Comparison of ENCODE assay signal across 33 mouse cellular contexts in the genomic region with DNA sequence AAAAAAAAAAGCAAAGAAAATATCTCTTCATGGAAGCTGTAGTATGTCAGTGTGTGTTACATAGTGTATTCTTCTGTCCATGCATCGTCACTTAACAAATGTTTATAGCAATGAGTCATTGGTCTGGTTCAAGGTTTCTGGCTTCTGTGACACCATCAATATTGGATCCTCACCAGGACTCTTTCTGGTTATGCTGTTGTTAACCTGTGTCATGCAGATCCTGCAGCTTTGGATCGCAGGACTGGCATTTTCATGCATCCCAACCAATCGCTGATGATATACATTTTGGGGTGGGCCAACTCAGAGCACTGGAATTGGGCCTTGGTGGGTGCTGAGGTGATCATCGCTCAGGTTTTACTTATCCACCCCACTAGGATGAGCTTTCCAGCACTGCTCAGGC. TPM values are rescaled to one million over a fixed set of nuclear protein-coding genes. Genes with fewer than 3 reads are reported as not detected.
"Had no signal": no experiment of that assay in that cellular context is flagged by ENCODE, and none has a peak within 500 bp of the region (broad histone marks: within the 10 kb centered on the region; RNA-seq: fewer than 3 reads in every experiment).

No protein-coding gene starts in this region.

- H3K27ac ChIP-seq: gastrocnemius, adult 2 months; heart, embryonic 10.5 days; hindbrain, embryonic 10.5 days; hindbrain, embryonic 12.5 days; hindbrain, embryonic 14.5 days; intestine, embryonic 15.5 days; left cerebral cortex, adult 2 months; limb, embryonic 10.5 days; limb, embryonic 12.5 days; liver, embryonic 13.5 days; liver, embryonic 15.5 days had no signal

- H3K4me3 ChIP-seq: gastrocnemius, adult 2 months; heart, embryonic 10.5 days; heart, embryonic 12.5 days; hindbrain, embryonic 10.5 days; hindbrain, embryonic 12.5 days; intestine, embryonic 15.5 days; left cerebral cortex, adult 2 months; limb, embryonic 10.5 days; limb, embryonic 12.5 days; liver, embryonic 13.5 days; liver, embryonic 15.5 days had no signal

- DNase-seq: gastrocnemius, adult 2 months; gastrocnemius, postnatal 10 days; gastrocnemius, postnatal 25 days; heart, adult 18-20 months; heart, postnatal 10 days; heart, postnatal 4 days; kidney, adult 18-20 months; kidney, adult 8-10 months; kidney, postnatal 10 days; kidney, postnatal 25 days; kidney, postnatal 4 days; liver; liver, embryonic 13.5 days; liver, postnatal 0 days had no signal

RNA-seq across cellular contexts. Expression of a gene that starts 3.3 kb away (rescaled TPM):
- total RNA-seq: gastrocnemius, adult 2 months; gastrocnemius, postnatal 10 days; gastrocnemius, postnatal 25 days; gastrocnemius, postnatal 4 days; granulocyte monocyte progenitor cell, adult 5-6 weeks; heart, adult 18-20 months; heart, adult 8-10 months; heart, postnatal 10 days; heart, postnatal 25 days; heart, postnatal 4 days; layer of hippocampus, adult 8-10 months; layer of hippocampus, postnatal 10 days; layer of hippocampus, postnatal 25 days; left cerebral cortex, adult 2 months; left cerebral cortex, postnatal 14 days; left cerebral cortex, postnatal 36 days had no signal
- polyA plus RNA-seq: liver, postnatal 0 days had no signal
